Mouse (Mus musculus) forebrain, postnatal 0 days (tissue): ENCODE data around the gene Iffo2. TPM values are rescaled to one million over a fixed set of nuclear protein-coding genes. Genes with fewer than 3 reads are reported as not detected.

ENCODE experiments used
- ATAC-seq: fragments of 200-750 bp; cut with Nextera tagmentation; 2 replicates; pipeline ENCODE4 v1.8.0; 2017; ENCODE audit warnings: mild to moderate bottlenecking, moderate library complexity
- DNase-seq: peaks from one replicate; pipeline ENCODE4 v3.0.0-alpha.2; 2015
- H3K27ac ChIP-seq: fragments of 300-500 bp; sonication (generic); 2 replicates; pipeline ENCODE4 v1.5.1; 2014; ENCODE audit warnings: low read depth, mild to moderate bottlenecking, antibody characterized with exemption, low read length, moderate library complexity, mixed read lengths
- H3K27me3 ChIP-seq: fragments of 300-500 bp; sonication (generic); 2 replicates; pipeline ENCODE4 v1.6.1; 2014; ENCODE audit warnings: mild to moderate bottlenecking, low read length, mixed read lengths; ENCODE audit not compliant: insufficient read depth
- H3K36me3 ChIP-seq: fragments of 300-500 bp; sonication (generic); 2 replicates; pipeline ENCODE4 v1.6.1; 2014; ENCODE audit warnings: mild to moderate bottlenecking, moderate library complexity; ENCODE audit not compliant: insufficient read depth
- H3K4me1 ChIP-seq: fragments of 300-500 bp; sonication (generic); 2 replicates; pipeline ENCODE4 v1.6.1; 2014; ENCODE audit warnings: antibody characterized with exemption; ENCODE audit not compliant: insufficient read depth
- H3K4me2 ChIP-seq: fragments of 300-500 bp; sonication (generic); 2 replicates; pipeline ENCODE4 v1.6.1; 2014; ENCODE audit warnings: low read depth, mild to moderate bottlenecking, moderate library complexity
- H3K4me3 ChIP-seq: fragments of 300-500 bp; sonication (generic); 2 replicates; pipeline ENCODE4 v1.5.1; 2014; ENCODE audit warnings: low read depth, low read length, mixed read lengths
- H3K9ac ChIP-seq: fragments of 300-500 bp; sonication (generic); 2 replicates; pipeline ENCODE4 v1.6.1; 2014; ENCODE audit warnings: mild to moderate bottlenecking
- H3K9me3 ChIP-seq: fragments of 300-500 bp; sonication (generic); 2 replicates; pipeline ENCODE4 v1.6.1; 2016; ENCODE audit warnings: low read length
- CTCF ChIP-seq: sonication (generic); IDR thresholded peaks from 2 replicates; pipeline ENCODE4 v1.5.1; 2016; ENCODE audit warnings: antibody characterized with exemption, control low read depth, low read depth
- WGBS: fragments of 180-500 bp; shearing (Covaris S2); extraction: QIAGEN DNeasy Blood & Tissue Kit; methylation state at CpG from one replicate; pipeline ENCODE4 v1.1.7; 2014; 5-methylcytosine and 5-hydroxymethylcytosine counted together
- polyA plus RNA-seq: library from polyadenylated mRNA; unstranded; fragments of >200 nt; fragmentation: Nextera tagmentation; extraction: Ambion mirVana; gene quantifications from 2 replicates; pipeline ENCODE4 v1.2.1, GENCODE M21; 2015
- total RNA-seq: library from RNA; depleted of rRNA; stranded (reverse); fragments of >200 nt; gene quantifications from 2 replicates; pipeline ENCODE4 v1.2.3, GENCODE M21; 2014

Iffo2 gene
- total and polyA plus RNA-seq, 2 experiments from 2014 or later: 5.3 to 15.8 TPM

DNA sequence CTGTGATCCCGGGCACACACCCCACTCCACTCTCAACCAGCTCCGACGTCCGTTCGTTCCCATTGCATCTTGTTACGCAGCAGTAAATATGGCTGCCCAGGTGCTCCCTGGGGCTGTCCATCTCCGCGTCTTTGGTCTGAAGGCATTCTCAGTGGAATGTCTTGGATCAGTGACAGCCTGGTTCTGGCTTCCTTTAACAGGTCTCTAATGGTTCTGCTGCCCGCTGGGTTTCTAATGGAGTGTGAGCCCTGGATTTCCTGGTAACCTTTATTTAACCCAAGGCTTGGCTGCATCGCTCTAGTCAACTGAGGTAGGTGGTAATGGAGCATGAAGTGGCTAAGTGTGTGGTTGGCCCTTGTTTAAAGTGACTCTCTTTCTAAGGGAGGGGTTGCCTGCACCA is 1.7 kb downstream of the Iffo2 start:
- TF ChIP-seq CTCF: no peak
- Histone ChIP-seq H3K9me3 (no peaks in the 10 kb centered on the region), H3K9ac (no peak overlapping the region), H3K4me1 (no peaks in the 10 kb centered on the region), H3K27me3 (no peaks in the 10 kb centered on the region), H3K4me3 (no peak overlapping the region), H3K27ac (no peak overlapping the region), H3K4me2 (no peak overlapping the region), H3K36me3 (no peaks in the 10 kb centered on the region)
- no peak for ATAC-seq
- 89% methylated on average over 10 of the region's 10 CpGs for WGBS
- no peak for DNase-seq

DNA sequence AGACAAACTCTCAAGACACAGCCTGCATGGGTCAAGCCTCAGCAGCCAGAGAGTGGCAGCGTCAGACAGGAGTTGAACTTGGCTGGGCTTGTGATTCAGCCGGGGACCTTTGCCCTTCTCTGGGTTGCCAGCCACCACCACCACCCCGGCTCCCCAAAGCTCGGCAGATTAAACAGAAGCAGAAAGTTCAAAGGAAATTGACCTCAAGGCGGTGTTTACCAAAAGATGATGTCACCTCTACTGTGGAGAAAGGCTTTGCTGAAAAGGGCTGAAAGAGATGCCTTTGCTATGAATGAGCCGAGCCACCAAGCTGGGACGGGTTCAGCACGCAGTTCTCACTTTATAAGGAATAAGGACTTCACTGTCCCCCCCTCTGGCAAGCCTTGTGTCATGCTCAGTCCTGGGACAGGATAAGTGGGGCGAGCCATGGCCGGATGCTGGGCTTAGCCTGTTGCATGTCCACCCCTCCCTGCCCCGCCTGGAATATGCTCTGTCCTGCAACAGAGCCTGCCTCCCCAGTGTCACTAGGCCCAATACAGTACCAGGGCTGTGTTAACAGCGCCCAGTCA is 4.9 kb downstream of the Iffo2 start:
- no peak overlapping the region for H3K9ac ChIP-seq
- no peak for TF ChIP-seq CTCF
- no peak overlapping the region for H3K4me2 ChIP-seq
- H3K27ac ChIP-seq: no peak overlapping the region
- WGBS: 20% methylated on average over 12 of the region's 12 CpGs
- H3K36me3 ChIP-seq: no peaks in the 10 kb centered on the region
- DNase-seq (no peak), ATAC-seq (peak; percentile 65)
- no peaks in the 10 kb centered on the region for H3K27me3 ChIP-seq
- no peaks in the 10 kb centered on the region for H3K9me3 ChIP-seq
- no peak overlapping the region for H3K4me3 ChIP-seq
- H3K4me1 ChIP-seq: no peaks in the 10 kb centered on the region

DNA sequence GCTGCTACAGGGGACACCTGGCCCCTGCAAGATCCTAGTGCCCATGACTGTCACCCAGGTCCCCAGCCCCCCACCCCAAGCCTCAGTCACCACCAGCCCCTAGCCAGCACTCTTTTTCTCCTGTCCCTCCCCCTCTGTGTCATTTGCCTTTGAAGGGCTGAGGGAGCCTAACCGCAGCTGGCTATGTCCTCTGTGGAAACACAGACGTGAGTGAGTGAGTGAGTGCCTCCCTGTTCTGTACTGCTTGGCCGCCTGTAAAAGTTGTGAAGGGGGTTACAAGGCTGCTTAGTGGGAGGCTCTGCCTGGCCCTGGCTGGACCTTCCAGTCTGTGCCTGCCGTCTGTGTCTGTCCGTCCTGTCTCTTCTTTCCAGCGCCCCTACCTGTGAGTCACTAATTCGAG is 5.4 kb downstream of the Iffo2 start:
- Histone ChIP-seq H3K27me3 (no peaks in the 10 kb centered on the region), H3K27ac (no peak overlapping the region), H3K4me2 (no peak overlapping the region), H3K9me3 (no peaks in the 10 kb centered on the region), H3K9ac (no peak overlapping the region), H3K4me1 (no peaks in the 10 kb centered on the region), H3K4me3 (no peak overlapping the region), H3K36me3 (no peaks in the 10 kb centered on the region)
- WGBS: 59% methylated on average over 7 of the region's 7 CpGs
- TF ChIP-seq CTCF: no peak
- DNase-seq: no peak
- ATAC-seq: peak; percentile 32; the same call in 1 of the 2 replicates

DNA sequence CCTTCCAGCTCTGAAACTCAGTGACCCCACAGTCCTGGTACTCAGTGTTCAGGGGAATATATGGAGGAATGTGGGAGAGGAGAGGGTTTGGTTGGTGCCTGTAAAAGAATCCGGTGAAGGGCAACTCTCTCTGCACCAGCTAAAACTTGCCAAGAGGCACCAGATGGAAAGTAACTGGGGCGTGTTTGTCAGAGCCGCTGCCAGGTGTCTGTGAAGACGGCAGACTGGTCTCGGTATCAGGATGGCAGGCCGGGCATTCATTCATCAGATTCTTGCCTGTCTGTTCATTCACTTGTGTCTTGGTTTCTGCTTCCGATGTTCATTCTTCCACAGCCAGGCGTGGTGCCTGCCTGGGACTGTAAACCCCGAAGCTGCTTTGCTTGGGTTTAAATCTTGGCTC is 6.4 kb downstream of the Iffo2 start:
- H3K27me3 ChIP-seq: no peaks in the 10 kb centered on the region
- no peak for TF ChIP-seq CTCF
- no peak; the same call in 1 of the 2 replicates for ATAC-seq
- H3K9me3 ChIP-seq: no peaks in the 10 kb centered on the region
- no peaks in the 10 kb centered on the region for H3K36me3 ChIP-seq
- H3K27ac ChIP-seq: no peak overlapping the region
- H3K4me2 ChIP-seq: no peak overlapping the region
- no peaks in the 10 kb centered on the region for H3K4me1 ChIP-seq
- 56% methylated on average over 9 of the region's 9 CpGs for WGBS
- no peak overlapping the region for H3K4me3 ChIP-seq
- peak; percentile 42 for DNase-seq
- H3K9ac ChIP-seq: no peak overlapping the region

DNA sequence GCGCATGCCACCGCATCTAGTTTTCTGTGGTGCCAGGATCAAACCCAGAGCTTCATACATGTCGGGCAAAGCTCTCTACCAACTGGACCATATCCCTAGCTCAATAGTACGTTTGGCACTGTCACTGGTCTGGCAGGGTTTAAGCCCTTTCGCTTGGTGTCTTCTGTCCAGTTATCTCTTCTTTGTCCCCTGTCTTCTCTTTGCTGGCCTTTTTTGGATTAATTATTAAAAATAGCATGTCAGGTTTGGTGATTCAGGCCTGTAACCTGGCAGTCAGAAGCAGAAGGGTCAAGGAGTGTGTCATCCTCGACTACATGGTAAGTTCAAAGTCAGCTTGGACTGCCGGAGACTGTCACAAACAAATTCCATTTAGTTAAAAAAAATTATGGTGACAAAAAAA is 10.4 kb downstream of the Iffo2 start:
- no peaks in the 10 kb centered on the region for H3K4me1 ChIP-seq
- H3K27ac ChIP-seq: no peak overlapping the region
- ATAC-seq: no peak
- H3K9ac ChIP-seq: no peak overlapping the region
- 93% methylated on average over 7 of the region's 7 CpGs for WGBS
- no peak overlapping the region for H3K4me2 ChIP-seq
- no peak for DNase-seq
- no peaks in the 10 kb centered on the region for H3K27me3 ChIP-seq
- H3K9me3 ChIP-seq: no peaks in the 10 kb centered on the region
- no peak overlapping the region for H3K4me3 ChIP-seq
- no peak for TF ChIP-seq CTCF
- H3K36me3 ChIP-seq: no peaks in the 10 kb centered on the region

DNA sequence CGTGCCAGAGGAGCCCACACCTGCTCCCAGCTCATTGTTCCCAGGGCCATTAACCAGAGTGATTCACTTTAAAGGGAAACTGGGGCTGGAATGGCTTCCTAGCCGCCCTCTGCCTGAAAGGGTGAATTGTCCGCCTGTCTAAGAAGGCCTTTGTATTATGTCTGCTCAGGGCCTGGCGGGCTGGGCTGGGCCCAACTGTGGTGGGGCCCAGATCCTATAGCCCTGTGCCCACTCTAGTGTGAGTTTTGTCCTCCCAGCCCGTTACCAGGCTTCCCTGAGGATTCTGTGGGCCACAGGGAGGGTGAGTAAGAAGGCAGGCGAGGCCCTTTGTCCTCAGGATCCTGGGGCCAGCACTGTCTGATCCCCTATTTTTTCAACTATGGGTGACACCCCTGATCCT is 15.4 kb downstream of the Iffo2 start:
- Histone ChIP-seq H3K9ac (no peak overlapping the region), H3K36me3 (no peaks in the 10 kb centered on the region), H3K27me3 (no peaks in the 10 kb centered on the region), H3K27ac (no peak overlapping the region), H3K9me3 (no peaks in the 10 kb centered on the region), H3K4me3 (no peak overlapping the region), H3K4me2 (no peak overlapping the region), H3K4me1 (no peaks in the 10 kb centered on the region)
- no peak for TF ChIP-seq CTCF
- no peak for ATAC-seq
- DNase-seq: no peak
- WGBS: 26% methylated on average over 6 of the region's 6 CpGs

DNA sequence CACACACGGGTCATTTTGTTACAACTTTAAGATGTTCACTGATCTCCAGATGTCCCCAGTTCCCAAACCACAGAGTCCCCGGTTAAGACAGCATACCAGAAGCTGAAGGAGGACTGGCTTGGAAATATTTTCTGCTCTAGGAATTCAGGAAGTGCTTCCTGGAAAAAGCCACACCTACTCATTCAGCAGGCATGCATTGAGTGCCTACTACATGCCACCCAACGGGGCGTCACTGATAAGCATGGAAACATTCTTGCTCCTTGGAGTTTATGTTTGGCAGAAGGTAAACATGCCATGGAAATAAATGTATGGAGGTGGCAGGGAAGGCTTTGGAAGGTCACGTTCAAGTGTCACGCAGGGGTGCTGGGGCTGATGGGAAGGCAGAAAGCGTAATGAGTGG is 19.1 kb downstream of the Iffo2 start:
- no peak overlapping the region for H3K27ac ChIP-seq
- H3K9me3 ChIP-seq: no peaks in the 10 kb centered on the region
- no peak for ATAC-seq
- no peaks in the 10 kb centered on the region for H3K4me1 ChIP-seq
- no peak for DNase-seq
- TF ChIP-seq CTCF: no peak
- no peak overlapping the region for H3K4me3 ChIP-seq
- no peaks in the 10 kb centered on the region for H3K27me3 ChIP-seq
- no peaks in the 10 kb centered on the region for H3K36me3 ChIP-seq
- WGBS: 87% methylated on average over 7 of the region's 7 CpGs
- no peak overlapping the region for H3K9ac ChIP-seq
- H3K4me2 ChIP-seq: no peak overlapping the region

DNA sequence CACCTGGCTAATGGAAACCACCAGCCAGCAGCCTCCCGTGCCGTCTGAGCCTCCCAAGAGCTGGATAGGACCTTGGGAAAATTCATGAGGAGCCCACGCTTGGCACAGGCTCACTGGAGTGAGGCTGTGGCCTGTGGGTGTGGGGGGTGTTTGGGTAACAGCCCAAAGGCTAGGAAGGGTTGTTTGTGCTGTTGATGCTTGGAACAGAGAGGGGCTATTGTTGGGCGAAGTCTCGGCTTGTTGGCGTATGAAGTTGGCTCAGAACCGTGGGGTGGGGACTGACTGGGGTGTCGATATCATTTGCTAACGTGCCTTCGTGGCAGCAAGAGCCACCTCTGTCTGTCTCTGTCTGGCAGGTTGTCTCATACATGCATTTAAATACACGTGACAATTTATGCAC is 24.9 kb downstream of the Iffo2 start:
- no peak overlapping the region for H3K27ac ChIP-seq
- no peak for TF ChIP-seq CTCF
- no peaks in the 10 kb centered on the region for H3K36me3 ChIP-seq
- 62% methylated on average over 11 of the region's 11 CpGs for WGBS
- H3K4me2 ChIP-seq: no peak overlapping the region
- H3K27me3 ChIP-seq: no peaks in the 10 kb centered on the region
- H3K4me3 ChIP-seq: no peak overlapping the region
- H3K9me3 ChIP-seq: no peaks in the 10 kb centered on the region
- no peaks in the 10 kb centered on the region for H3K4me1 ChIP-seq
- no peak overlapping the region for H3K9ac ChIP-seq
- no peak for DNase-seq
- ATAC-seq: no peak
